Mouse (Mus musculus): ENCODE data around the gene Hlcs.

The Hlcs gene

DNA sequence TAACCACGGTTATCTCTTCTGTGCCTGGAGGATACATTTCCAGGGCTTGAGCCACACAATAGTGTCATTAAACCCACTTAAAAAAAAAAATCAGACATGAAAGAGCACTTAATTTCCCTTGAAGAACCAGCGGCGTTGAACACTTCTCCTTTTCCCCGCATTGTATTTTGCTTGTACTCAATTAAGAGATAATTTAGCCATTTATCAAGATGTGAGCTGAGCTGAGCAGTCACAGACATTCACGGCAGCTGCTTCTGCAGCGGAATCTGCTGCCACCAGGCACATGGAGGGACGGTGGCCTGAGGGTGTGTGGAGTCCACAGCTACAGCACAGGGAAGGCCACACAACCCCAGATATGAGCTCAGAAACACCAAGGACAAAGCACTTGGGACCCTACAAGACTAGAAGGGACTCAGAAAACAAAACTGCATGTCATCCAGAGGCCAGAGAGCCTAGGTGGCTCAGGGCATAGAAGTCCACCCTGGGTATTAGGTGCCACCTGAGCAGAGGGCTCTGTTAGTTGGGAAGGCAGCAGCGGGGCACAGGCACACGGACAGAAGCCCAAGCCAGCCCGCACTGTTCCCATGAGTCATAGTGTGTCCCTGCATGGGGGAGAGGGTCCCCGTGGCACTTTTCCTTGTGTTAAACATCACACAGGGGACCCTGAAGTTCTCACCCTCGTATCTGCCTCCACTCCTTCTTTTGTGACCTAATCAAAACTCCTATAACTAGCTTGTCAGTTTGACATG is 133.1 kb downstream of the Hlcs start:
- Histone ChIP-seq H3K27me3 (ENCODE audit: insufficient read depth, low read length) (peaks cover 13% of the 10 kb centered on the region), H3K9me3 (ENCODE audit: low read length) (no peaks in the 10 kb centered on the region)
- TF ChIP-seq NANOG (IDR thresholded peaks at IDR 0.05; ENCODE audit: borderline replicate concordance, low read length) (no peak), POU5F1 (IDR thresholded peaks at IDR 0.05; ENCODE audit: borderline replicate concordance, low read length) (no peak)

GRCm38 (mm10) chr16:94179341-94180121 is 133.8 kb downstream of the Hlcs start:
- no peaks in the 10 kb centered on the region for H3K36me3 ChIP-seq (ENCODE audit: insufficient read depth, low read length)
- peaks cover 26% of the 10 kb centered on the region for H3K4me1 ChIP-seq (replicated peaks; ENCODE audit: low read depth, low read length)
- peak overlapping the region; percentile 5; the same call in 1 of the 2 replicates for H3K4me3 ChIP-seq (replicated peaks; ENCODE audit: low read length)
- no peaks in the 10 kb centered on the region for H3K9me3 ChIP-seq (ENCODE audit: low read length)
- TF ChIP-seq CTCF (conservative IDR thresholded peaks at IDR 0.05; ENCODE audit: low read length) (no peak), NANOG (IDR thresholded peaks at IDR 0.05; ENCODE audit: borderline replicate concordance, low read length) (no peak), POU5F1 (IDR thresholded peaks at IDR 0.05; ENCODE audit: borderline replicate concordance, low read length) (no peak)
- H3K27me3 ChIP-seq (ENCODE audit: insufficient read depth, low read length): peaks cover 13% of the 10 kb centered on the region

More for the DNA sequence above, 133.1 kb downstream of the Hlcs start:
- Histone ChIP-seq H3K4me3 (replicated peaks; ENCODE audit: low read length) (0 out of 2 replicates have a peak overlapping the region, but pooled peaks have one; percentile 5), H3K4me1 (replicated peaks; ENCODE audit: low read depth, low read length) (peaks cover 26% of the 10 kb centered on the region), H3K36me3 (ENCODE audit: insufficient read depth, low read length) (no peaks in the 10 kb centered on the region)

- TF ChIP-seq CTCF (conservative IDR thresholded peaks at IDR 0.05; ENCODE audit: low read length) (no peak), POU5F1 (IDR thresholded peaks at IDR 0.05; ENCODE audit: borderline replicate concordance, low read length) (no peak), NANOG (IDR thresholded peaks at IDR 0.05; ENCODE audit: borderline replicate concordance, low read length) (no peak)
- H3K9me3 ChIP-seq (ENCODE audit: low read length): no peaks in the 10 kb centered on the region
- no peak overlapping the region for H3K4me3 ChIP-seq (replicated peaks; ENCODE audit: low read length)
- H3K36me3 ChIP-seq (ENCODE audit: insufficient read depth, low read length): no peaks in the 10 kb centered on the region
- peaks cover 26% of the 10 kb centered on the region for H3K4me1 ChIP-seq (replicated peaks; ENCODE audit: low read depth, low read length)
- peaks cover 13% of the 10 kb centered on the region for H3K27me3 ChIP-seq (ENCODE audit: insufficient read depth, low read length)
These were observed 134.7 kb downstream of the Hlcs start for GRCm38 (mm10) chr16:94178441-94179220.

- Histone ChIP-seq H3K4me1 (replicated peaks; ENCODE audit: low read depth, low read length) (peaks cover 34% of the 10 kb centered on the region), H3K27me3 (ENCODE audit: insufficient read depth, low read length) (peaks cover 13% of the 10 kb centered on the region), H3K9me3 (ENCODE audit: low read length) (no peaks in the 10 kb centered on the region), H3K36me3 (ENCODE audit: insufficient read depth, low read length) (no peaks in the 10 kb centered on the region), H3K4me3 (replicated peaks; ENCODE audit: low read length) (no peak overlapping the region)
- TF ChIP-seq CTCF (conservative IDR thresholded peaks at IDR 0.05; ENCODE audit: low read length): no peak
- no peak for TF ChIP-seq POU5F1 (IDR thresholded peaks at IDR 0.05; ENCODE audit: borderline replicate concordance, low read length)
- TF ChIP-seq NANOG (IDR thresholded peaks at IDR 0.05; ENCODE audit: borderline replicate concordance, low read length): no peak
These were observed 136.1 kb downstream of the Hlcs start for GRCm38 (mm10) chr16:94176997-94177857.

DNA sequence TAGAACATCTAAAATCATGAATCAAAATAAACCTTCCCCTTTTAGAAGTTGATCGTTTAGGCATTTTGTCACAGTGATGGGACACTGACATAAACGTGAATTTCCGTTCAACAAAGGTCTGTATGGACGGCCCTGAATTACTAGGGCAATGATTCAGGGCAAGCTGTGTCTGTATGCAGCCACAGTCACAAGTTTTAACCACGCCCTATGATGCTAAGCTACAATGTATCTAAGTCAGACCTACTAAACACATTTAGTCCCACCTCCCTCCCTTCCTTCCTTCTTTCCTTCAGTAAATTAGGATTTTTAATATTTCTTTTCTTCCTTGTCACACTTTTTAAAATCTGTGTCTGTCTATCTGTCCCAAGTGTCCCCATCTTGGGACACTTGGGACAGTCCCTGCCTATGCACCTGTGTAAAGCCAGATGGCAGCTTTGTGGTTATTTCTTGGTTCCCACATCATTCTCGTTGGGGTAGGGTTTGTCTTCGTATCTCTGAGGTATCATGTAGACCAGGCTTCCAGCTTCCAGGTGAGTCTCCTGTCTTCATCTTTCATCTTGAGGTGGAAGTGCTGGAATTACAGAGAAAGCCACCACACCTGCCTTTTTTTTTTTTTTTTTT is 137.9 kb downstream of the Hlcs start:
- TF ChIP-seq NANOG (IDR thresholded peaks at IDR 0.05; ENCODE audit: borderline replicate concordance, low read length): no peak
- TF ChIP-seq POU5F1 (IDR thresholded peaks at IDR 0.05; ENCODE audit: borderline replicate concordance, low read length): no peak
- TF ChIP-seq CTCF (conservative IDR thresholded peaks at IDR 0.05; ENCODE audit: low read length): no peak
- no peak overlapping the region for H3K4me3 ChIP-seq (replicated peaks; ENCODE audit: low read length)
- no peaks in the 10 kb centered on the region for H3K36me3 ChIP-seq (ENCODE audit: insufficient read depth, low read length)

DNA sequence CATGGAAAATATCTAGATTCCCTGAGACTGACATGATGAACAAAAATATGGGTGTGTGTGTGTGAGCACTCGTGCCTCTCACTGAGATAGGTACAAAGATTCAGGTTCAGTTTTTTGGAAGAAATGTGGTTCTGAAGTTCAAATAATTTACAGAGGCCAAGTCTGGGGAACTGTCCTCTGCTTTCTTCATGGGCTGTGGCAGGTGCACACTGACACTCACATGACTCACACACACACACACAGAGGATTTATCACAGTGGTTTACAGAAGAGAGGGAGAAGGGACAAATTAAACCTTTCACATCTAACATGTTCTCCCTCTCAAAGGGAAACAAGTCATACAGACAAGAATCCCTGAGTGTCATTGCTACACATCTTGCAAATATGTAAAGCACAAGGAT is 140.0 kb downstream of the Hlcs start:
- TF ChIP-seq NANOG (IDR thresholded peaks at IDR 0.05; ENCODE audit: borderline replicate concordance, low read length) (no peak), POU5F1 (IDR thresholded peaks at IDR 0.05; ENCODE audit: borderline replicate concordance, low read length) (no peak), CTCF (conservative IDR thresholded peaks at IDR 0.05; ENCODE audit: low read length) (no peak)
- Histone ChIP-seq H3K27me3 (ENCODE audit: insufficient read depth, low read length) (no peaks in the 10 kb centered on the region), H3K36me3 (ENCODE audit: insufficient read depth, low read length) (no peaks in the 10 kb centered on the region), H3K4me1 (replicated peaks; ENCODE audit: low read depth, low read length) (peaks cover 51% of the 10 kb centered on the region), H3K9me3 (ENCODE audit: low read length) (no peaks in the 10 kb centered on the region), H3K4me3 (replicated peaks; ENCODE audit: low read length) (no peak overlapping the region)

More for the DNA sequence above, 137.9 kb downstream of the Hlcs start:
- H3K9me3 ChIP-seq (ENCODE audit: low read length): no peaks in the 10 kb centered on the region
- H3K27me3 ChIP-seq (ENCODE audit: insufficient read depth, low read length): peaks cover 4% of the 10 kb centered on the region
- peaks cover 49% of the 10 kb centered on the region for H3K4me1 ChIP-seq (replicated peaks; ENCODE audit: low read depth, low read length)

DNA sequence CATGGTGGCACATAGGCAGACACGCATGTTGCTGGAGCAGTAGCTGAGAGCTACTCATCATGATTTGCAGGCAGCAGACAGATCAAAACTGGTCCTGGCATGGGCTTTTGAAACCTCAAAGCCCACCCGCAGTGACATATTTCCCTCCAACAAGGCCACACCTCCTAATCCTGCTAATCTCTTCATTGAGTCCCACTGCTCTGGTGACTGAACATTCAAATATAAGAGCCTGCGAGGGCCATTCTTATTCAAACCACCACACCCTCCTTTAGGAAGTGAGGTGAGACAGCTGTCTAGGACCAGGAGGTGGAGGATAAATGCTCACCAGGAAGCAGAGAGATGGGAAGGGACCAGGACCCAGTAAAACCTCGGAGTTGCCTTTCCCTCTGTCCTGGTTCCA is 143.2 kb downstream of the Hlcs start:
- H3K27me3 ChIP-seq (ENCODE audit: insufficient read depth, low read length): no peaks in the 10 kb centered on the region
- no peaks in the 10 kb centered on the region for H3K9me3 ChIP-seq (ENCODE audit: low read length)
- peak overlapping the region; percentile 17 for H3K4me3 ChIP-seq (replicated peaks; ENCODE audit: low read length)
- peaks cover 52% of the 10 kb centered on the region for H3K4me1 ChIP-seq (replicated peaks; ENCODE audit: low read depth, low read length)
- no peaks in the 10 kb centered on the region for H3K36me3 ChIP-seq (ENCODE audit: insufficient read depth, low read length)
- no peak; the same call in 1 of the 2 replicates for TF ChIP-seq POU5F1 (IDR thresholded peaks at IDR 0.05; ENCODE audit: borderline replicate concordance, low read length)
- TF ChIP-seq CTCF (conservative IDR thresholded peaks at IDR 0.05; ENCODE audit: low read length): no peak
- TF ChIP-seq NANOG (IDR thresholded peaks at IDR 0.05; ENCODE audit: borderline replicate concordance, low read length): peak; percentile 71; the same call in 1 of the 2 replicates
